Mouse (Mus musculus): ENCODE data around the gene Adgrf2. TPM values are rescaled to one million over a fixed set of nuclear protein-coding genes. Genes with fewer than 3 reads are reported as not detected.

The Adgrf2 gene
- total and polyA plus RNA-seq, 3 experiments: 0.06 to 0.10 TPM; not detected in 1

- 88% methylated on average over 7 of the region's 7 CpGs for WGBS
- H3K27ac ChIP-seq: no peak overlapping the region
- H3K4me3 ChIP-seq: no peak overlapping the region
- H3K79me2 ChIP-seq (replicated peaks; ENCODE audit: control insufficient read depth, insufficient read depth, low read length): no peaks in the 10 kb centered on the region
- no peaks in the 10 kb centered on the region for H3K27me3 ChIP-seq (ENCODE audit: control insufficient read depth, insufficient read depth, low read length)
- TF ChIP-seq POLR2A (IDR thresholded peaks at IDR 0.05; ENCODE audit: insufficient read depth, low read depth, low read length) (no peak), CTCF (IDR thresholded peaks at IDR 0.05) (no peak), EP300 (IDR thresholded peaks at IDR 0.05; ENCODE audit: insufficient read depth, low read depth, low read length) (no peak)
- H3K4me1 ChIP-seq (ENCODE audit: control insufficient read depth, insufficient read depth, low read length): no peaks in the 10 kb centered on the region
- H3K36me3 ChIP-seq (ENCODE audit: control insufficient read depth, insufficient read depth, low read length): no peaks in the 10 kb centered on the region
- no peak for DNase-seq
- intact Hi-C loops (cut with DNase I): no loop called here
- no peak overlapping the region for H3K9ac ChIP-seq (ENCODE audit: low read depth, low read length)
Observed at GRCm38 (mm10) chr17:42714991-42715390, 27.0 kb downstream of the Adgrf2 start.

GRCm38 (mm10) chr17:42710717-42711116 lies 31.3 kb downstream of the Adgrf2 start:
- H3K9ac ChIP-seq (ENCODE audit: low read depth, low read length): no peak overlapping the region
- WGBS: 86% methylated on average over 7 of the region's 7 CpGs

GRCm38 (mm10) chr17:42705611-42706010 lies 36.4 kb downstream of the Adgrf2 start:
- no peaks in the 10 kb centered on the region for H3K4me1 ChIP-seq (ENCODE audit: control insufficient read depth, insufficient read depth, low read length)
- TF ChIP-seq CTCF (IDR thresholded peaks at IDR 0.05): no peak
- no peak for TF ChIP-seq EP300 (IDR thresholded peaks at IDR 0.05; ENCODE audit: insufficient read depth, low read depth, low read length)
- TF ChIP-seq POLR2A (IDR thresholded peaks at IDR 0.05; ENCODE audit: insufficient read depth, low read depth, low read length): no peak
- 80% methylated on average over 4 of the region's 4 CpGs for WGBS
- no peak overlapping the region for H3K9ac ChIP-seq (ENCODE audit: low read depth, low read length)
- intact Hi-C loops (cut with DNase I): no loop called here
- no peak for DNase-seq
- H3K79me2 ChIP-seq (replicated peaks; ENCODE audit: control insufficient read depth, insufficient read depth, low read length): no peaks in the 10 kb centered on the region
- no peaks in the 10 kb centered on the region for H3K36me3 ChIP-seq (ENCODE audit: control insufficient read depth, insufficient read depth, low read length)
- no peak overlapping the region for H3K27ac ChIP-seq
- H3K27me3 ChIP-seq (ENCODE audit: control insufficient read depth, insufficient read depth, low read length): no peaks in the 10 kb centered on the region
- no peak overlapping the region for H3K4me3 ChIP-seq

More at GRCm38 (mm10) chr17:42710717-42711116, 31.3 kb downstream of the Adgrf2 start:
- no peaks in the 10 kb centered on the region for H3K79me2 ChIP-seq (replicated peaks; ENCODE audit: control insufficient read depth, insufficient read depth, low read length)
- H3K36me3 ChIP-seq (ENCODE audit: control insufficient read depth, insufficient read depth, low read length): no peaks in the 10 kb centered on the region
- H3K27me3 ChIP-seq (ENCODE audit: control insufficient read depth, insufficient read depth, low read length): no peaks in the 10 kb centered on the region
- no peak overlapping the region for H3K4me3 ChIP-seq
- H3K27ac ChIP-seq: no peak overlapping the region
- H3K4me1 ChIP-seq (ENCODE audit: control insufficient read depth, insufficient read depth, low read length): no peaks in the 10 kb centered on the region
- intact Hi-C loops (cut with DNase I): no loop called here
- TF ChIP-seq CTCF (IDR thresholded peaks at IDR 0.05): no peak
- no peak for TF ChIP-seq EP300 (IDR thresholded peaks at IDR 0.05; ENCODE audit: insufficient read depth, low read depth, low read length)
- TF ChIP-seq POLR2A (IDR thresholded peaks at IDR 0.05; ENCODE audit: insufficient read depth, low read depth, low read length): no peak
- no peak for DNase-seq

- WGBS: 88% methylated on average over 9 of the region's 9 CpGs
- Histone ChIP-seq H3K4me1 (ENCODE audit: control insufficient read depth, insufficient read depth, low read length) (no peaks in the 10 kb centered on the region), H3K79me2 (replicated peaks; ENCODE audit: control insufficient read depth, insufficient read depth, low read length) (no peaks in the 10 kb centered on the region), H3K9ac (ENCODE audit: low read depth, low read length) (no peak overlapping the region), H3K36me3 (ENCODE audit: control insufficient read depth, insufficient read depth, low read length) (no peaks in the 10 kb centered on the region), H3K27me3 (ENCODE audit: control insufficient read depth, insufficient read depth, low read length) (no peaks in the 10 kb centered on the region), H3K27ac (no peak overlapping the region), H3K4me3 (no peak overlapping the region)
- no peak for TF ChIP-seq CTCF (IDR thresholded peaks at IDR 0.05)
- no peak for TF ChIP-seq POLR2A (IDR thresholded peaks at IDR 0.05; ENCODE audit: insufficient read depth, low read depth, low read length)
- TF ChIP-seq EP300 (IDR thresholded peaks at IDR 0.05; ENCODE audit: insufficient read depth, low read depth, low read length): no peak
- intact Hi-C loops (cut with DNase I): no loop called here
- no peak for DNase-seq
Observed at GRCm38 (mm10) chr17:42702198-42702597, 39.8 kb downstream of the Adgrf2 start.

- Histone ChIP-seq H3K4me1 (ENCODE audit: control insufficient read depth, insufficient read depth, low read length) (no peaks in the 10 kb centered on the region), H3K27me3 (ENCODE audit: control insufficient read depth, insufficient read depth, low read length) (no peaks in the 10 kb centered on the region), H3K27ac (no peak overlapping the region), H3K4me3 (no peak overlapping the region), H3K36me3 (ENCODE audit: control insufficient read depth, insufficient read depth, low read length) (no peaks in the 10 kb centered on the region), H3K79me2 (replicated peaks; ENCODE audit: control insufficient read depth, insufficient read depth, low read length) (no peaks in the 10 kb centered on the region), H3K9ac (ENCODE audit: low read depth, low read length) (no peak overlapping the region)
- no peak for DNase-seq
- intact Hi-C loops (cut with DNase I): no loop called here
- WGBS: 82% methylated on average over 4 of the region's 4 CpGs
- no peak for TF ChIP-seq POLR2A (IDR thresholded peaks at IDR 0.05; ENCODE audit: insufficient read depth, low read depth, low read length)
- no peak for TF ChIP-seq EP300 (IDR thresholded peaks at IDR 0.05; ENCODE audit: insufficient read depth, low read depth, low read length)
- TF ChIP-seq CTCF (IDR thresholded peaks at IDR 0.05): no peak
Observed at GRCm38 (mm10) chr17:42694730-42695129, 47.2 kb downstream of the Adgrf2 start.

GRCm38 (mm10) chr17:42692136-42692535 lies 49.8 kb downstream of the Adgrf2 start, which contains the start of gene Adgrf4:
Gene Adgrf4, minus strand, starts transcription at chr17:42692284.
- Histone ChIP-seq H3K27ac (no peak within 1 kb of the TSS), H3K36me3 (ENCODE audit: control insufficient read depth, insufficient read depth, low read length) (no peaks in the 10 kb centered on the region), H3K4me3 (no peak within 1 kb of the TSS), H3K4me1 (ENCODE audit: control insufficient read depth, insufficient read depth, low read length) (no peaks in the 10 kb centered on the region), H3K27me3 (ENCODE audit: control insufficient read depth, insufficient read depth, low read length) (no peaks in the 10 kb centered on the region), H3K9ac (ENCODE audit: low read depth, low read length) (no peak within 1 kb of the TSS), H3K79me2 (replicated peaks; ENCODE audit: control insufficient read depth, insufficient read depth, low read length) (no peaks in the 10 kb centered on the region)
- 69% methylated on average over 10 of the region's 10 CpGs for WGBS
- no peak for DNase-seq
- no peak for TF ChIP-seq EP300 (IDR thresholded peaks at IDR 0.05; ENCODE audit: insufficient read depth, low read depth, low read length)
- no peak for TF ChIP-seq POLR2A (IDR thresholded peaks at IDR 0.05; ENCODE audit: insufficient read depth, low read depth, low read length)
- no peak for TF ChIP-seq CTCF (IDR thresholded peaks at IDR 0.05)
- intact Hi-C loops (cut with DNase I): no loop called here
